Mouse (Mus musculus) megakaryocyte, embryonic 14.5 days (primary cell): Measurements from ENCODE around the gene Aloxe3. TPM values are rescaled to one million over a fixed set of nuclear protein-coding genes. Genes with fewer than 3 reads are reported as not detected.
A peak's percentile ranks its signal among the peaks of the same experiment; 100 is the strongest.

Experiments used
- H3K27me3 ChIP-seq: replicated peaks from 2 replicates; pipeline ENCODE3; 2012; ENCODE audit warnings: inconsistent platforms
- H3K36me3 ChIP-seq: replicated peaks from 2 replicates; pipeline ENCODE3; 2012; ENCODE audit warnings: low read length, inconsistent platforms, mixed read lengths
- H3K4me1 ChIP-seq: 2 replicates; pipeline ENCODE4 v1.6.1; 2012; ENCODE audit warnings: inconsistent platforms
- H3K4me3 ChIP-seq: replicated peaks from 2 replicates; pipeline ENCODE3; 2012; ENCODE audit warnings: moderate library complexity, mild to moderate bottlenecking, inconsistent platforms
- H3K9me3 ChIP-seq: 2 replicates; pipeline ENCODE4 v1.6.1; 2012; ENCODE audit warnings: inconsistent platforms
- FLI1 ChIP-seq: IDR thresholded peaks from 2 replicates; pipeline ENCODE4 v1.6.1; 2012; ENCODE audit warnings: low read length, inconsistent platforms, mixed read lengths
- GATA1 ChIP-seq: IDR thresholded peaks from 3 replicates; pipeline ENCODE4 v1.6.1; 2012; ENCODE audit warnings: mixed read lengths, low read length, inconsistent platforms, borderline replicate concordance
- polyA plus RNA-seq: library from polyadenylated mRNA; stranded (reverse); fragments of >175 nt; gene quantifications from 2 replicates; pipeline ENCODE4 v1.2.3, GENCODE M21; 2012; ENCODE audit warnings: low replicate concordance; ENCODE audit not compliant: insufficient read depth

Aloxe3 gene
- polyA plus RNA-seq, 1 experiment: not detected

- TF ChIP-seq FLI1: no peak
- TF ChIP-seq GATA1: no peak
- peaks cover 85% of the 10 kb centered on the region for H3K4me1 ChIP-seq
- H3K27me3 ChIP-seq: peaks cover 2% of the 10 kb centered on the region
- H3K4me3 ChIP-seq: peak overlapping the region; percentile 14
- H3K36me3 ChIP-seq: peaks cover 74% of the 10 kb centered on the region
- no peaks in the 10 kb centered on the region for H3K9me3 ChIP-seq
These were observed 18.0 kb upstream of the Aloxe3 start for GRCm38 (mm10) chr11:69107676-69108075.

DNA sequence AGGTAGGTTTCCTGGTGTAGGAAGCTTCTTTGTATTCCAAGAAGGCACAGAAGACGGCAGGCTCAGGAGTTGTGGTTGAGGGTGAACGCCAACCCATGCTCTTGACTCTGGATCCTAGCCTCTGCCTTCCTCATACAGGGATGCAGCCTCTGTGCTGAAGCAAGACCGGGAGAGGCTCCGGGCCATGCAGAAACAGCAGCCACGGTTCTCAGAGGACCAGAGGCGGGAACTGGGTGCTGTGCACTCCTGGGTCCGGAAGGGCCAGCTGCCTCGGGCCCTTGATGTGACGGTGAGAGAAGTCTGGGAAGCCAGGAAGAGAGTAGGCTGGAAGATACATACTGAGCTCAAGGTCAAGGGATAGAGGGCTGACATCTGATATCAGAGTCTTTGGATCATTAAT, 17.5 kb upstream of the Aloxe3 start:
- no peak overlapping the region for H3K4me3 ChIP-seq

GRCm38 (mm10) chr11:69109032-69109900, 16.4 kb upstream of the Aloxe3 start:
- Histone ChIP-seq H3K4me1 (peaks cover 85% of the 10 kb centered on the region), H3K36me3 (peaks cover 58% of the 10 kb centered on the region), H3K4me3 (no peak overlapping the region), H3K27me3 (peaks cover 2% of the 10 kb centered on the region), H3K9me3 (no peaks in the 10 kb centered on the region)
- TF ChIP-seq GATA1 (no peak), FLI1 (no peak)

More for the DNA sequence above, 17.5 kb upstream of the Aloxe3 start:
- no peak for TF ChIP-seq GATA1
- TF ChIP-seq FLI1: no peak
- Histone ChIP-seq H3K36me3 (peaks cover 68% of the 10 kb centered on the region), H3K4me1 (peaks cover 85% of the 10 kb centered on the region), H3K9me3 (no peaks in the 10 kb centered on the region), H3K27me3 (peaks cover 2% of the 10 kb centered on the region)

GRCm38 (mm10) chr11:69110319-69111046, 15.2 kb upstream of the Aloxe3 start:
- Histone ChIP-seq H3K27me3 (peaks cover 2% of the 10 kb centered on the region), H3K4me1 (peaks cover 85% of the 10 kb centered on the region), H3K9me3 (no peaks in the 10 kb centered on the region), H3K4me3 (peak overlapping the region; percentile 90), H3K36me3 (peaks cover 46% of the 10 kb centered on the region)
- TF ChIP-seq FLI1 (no peak), GATA1 (no peak)

- Histone ChIP-seq H3K9me3 (no peaks in the 10 kb centered on the region), H3K27me3 (peaks cover 2% of the 10 kb centered on the region), H3K4me1 (peaks cover 83% of the 10 kb centered on the region), H3K4me3 (peak overlapping the region; percentile 90), H3K36me3 (peaks cover 38% of the 10 kb centered on the region)
- TF ChIP-seq GATA1 (no peak), FLI1 (no peak)
These were observed 14.5 kb upstream of the Aloxe3 start for GRCm38 (mm10) chr11:69111051-69111810.

- Histone ChIP-seq H3K36me3 (peaks cover 32% of the 10 kb centered on the region), H3K9me3 (no peaks in the 10 kb centered on the region), H3K27me3 (peaks cover 2% of the 10 kb centered on the region), H3K4me1 (peaks cover 87% of the 10 kb centered on the region), H3K4me3 (peak overlapping the region; percentile 33)
- no peak for TF ChIP-seq FLI1
- TF ChIP-seq GATA1: no peak
These were observed 13.8 kb upstream of the Aloxe3 start for GRCm38 (mm10) chr11:69111865-69112264.

DNA sequence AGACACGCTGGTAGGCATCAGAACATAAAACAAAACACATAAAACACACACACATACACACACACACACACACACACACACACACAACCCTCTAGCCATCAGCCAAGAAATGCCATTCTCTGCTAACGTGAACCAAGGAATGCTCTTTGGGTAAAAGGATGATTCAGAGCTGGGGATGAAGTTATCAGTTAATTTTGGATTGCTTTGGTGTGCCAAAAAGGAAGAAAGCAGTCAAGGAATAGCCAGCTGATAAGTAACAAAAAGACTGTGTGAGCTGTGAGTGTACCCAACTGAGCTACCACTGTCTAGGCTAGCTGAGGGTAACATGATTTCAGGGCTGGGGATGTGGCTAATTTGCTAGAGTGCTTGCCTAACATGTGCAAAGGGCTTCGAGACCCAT, 11.7 kb upstream of the Aloxe3 start:
- Histone ChIP-seq H3K4me3 (peak overlapping the region; percentile 53), H3K27me3 (peaks cover 2% of the 10 kb centered on the region), H3K36me3 (peaks cover 10% of the 10 kb centered on the region), H3K4me1 (peaks cover 90% of the 10 kb centered on the region), H3K9me3 (no peaks in the 10 kb centered on the region)
- no peak for TF ChIP-seq FLI1
- no peak for TF ChIP-seq GATA1

GRCm38 (mm10) chr11:69114621-69115020, 11.1 kb upstream of the Aloxe3 start:
- H3K9me3 ChIP-seq: no peaks in the 10 kb centered on the region
- peaks cover 90% of the 10 kb centered on the region for H3K4me1 ChIP-seq
- peaks cover 4% of the 10 kb centered on the region for H3K36me3 ChIP-seq
- no peak for TF ChIP-seq FLI1
- TF ChIP-seq GATA1: no peak
- peaks cover 2% of the 10 kb centered on the region for H3K27me3 ChIP-seq
- H3K4me3 ChIP-seq: no peak overlapping the region

DNA sequence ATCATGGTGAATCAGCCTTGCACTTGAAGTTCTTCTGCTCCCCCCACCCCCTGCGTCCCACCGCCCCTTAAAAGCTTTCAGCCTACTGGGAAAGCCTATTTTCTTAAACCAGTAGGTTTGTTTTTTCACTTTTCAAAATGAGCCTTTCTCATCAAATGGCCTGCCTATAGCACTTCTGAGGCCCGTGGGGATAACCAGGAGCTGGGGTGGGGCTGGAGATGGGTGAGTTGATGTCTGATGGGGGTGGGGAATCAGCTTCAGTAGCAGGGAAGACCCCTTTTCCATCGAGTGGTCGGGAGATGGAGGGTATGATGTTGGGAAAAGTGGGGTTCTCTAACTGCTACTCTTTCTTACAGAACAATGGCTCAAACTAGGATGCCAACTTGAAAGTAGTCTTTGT, 8.9 kb upstream of the Aloxe3 start:
- no peak for TF ChIP-seq FLI1
- no peak for TF ChIP-seq GATA1

More for the DNA sequence above, 8.9 kb upstream of the Aloxe3 start:
- Histone ChIP-seq H3K9me3 (no peaks in the 10 kb centered on the region), H3K27me3 (peaks cover 5% of the 10 kb centered on the region), H3K4me3 (peak overlapping the region; percentile 96), H3K36me3 (no peaks in the 10 kb centered on the region), H3K4me1 (peaks cover 90% of the 10 kb centered on the region)
